Mouse (Mus musculus): ENCODE data around the gene Sec24d.

GRCm38 (mm10) chr3:123321612-123322011 lies 54.4 kb downstream of the Sec24d start:
- TF ChIP-seq CTCF (IDR thresholded peaks at IDR 0.05; ENCODE audit: low read depth) (no peak), EP300 (IDR thresholded peaks at IDR 0.05; ENCODE audit: low read depth) (no peak)
